Mouse (Mus musculus): ENCODE measurements at regions not wholly inside any gene's neighbourhood (a gene's known extent, or its start where the extent isn't known, plus 50 kb on each side); places are given as distances from the start of the nearest gene placed in this dataset.
A peak's percentile ranks its signal among the peaks of the same experiment; 100 is the strongest.

DNA sequence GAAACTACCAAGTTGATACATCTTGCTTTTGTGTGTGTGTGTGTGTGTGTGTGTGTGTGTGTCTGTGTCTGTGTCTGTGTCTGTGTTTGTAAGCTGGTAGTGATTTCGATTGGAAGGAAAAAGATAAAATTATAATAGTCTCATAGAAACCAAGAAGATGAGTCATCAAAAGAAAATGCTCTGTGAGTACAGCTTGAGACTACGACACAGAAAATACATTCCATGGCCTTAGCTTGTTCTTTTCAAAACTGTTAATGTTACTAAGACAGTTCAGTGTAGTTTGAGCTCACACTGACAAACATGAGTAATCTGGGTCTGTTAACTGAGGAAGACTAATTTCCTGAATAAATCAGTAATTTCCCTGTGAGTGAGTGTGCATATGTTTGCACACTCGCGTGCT, 239.8 kb downstream of the Ptprc start:
- intact Hi-C loops (cut with DNase I), result no loop called here
- DNase-seq (ENCODE audit: low spot score in 2 of 2), result no peak

DNA sequence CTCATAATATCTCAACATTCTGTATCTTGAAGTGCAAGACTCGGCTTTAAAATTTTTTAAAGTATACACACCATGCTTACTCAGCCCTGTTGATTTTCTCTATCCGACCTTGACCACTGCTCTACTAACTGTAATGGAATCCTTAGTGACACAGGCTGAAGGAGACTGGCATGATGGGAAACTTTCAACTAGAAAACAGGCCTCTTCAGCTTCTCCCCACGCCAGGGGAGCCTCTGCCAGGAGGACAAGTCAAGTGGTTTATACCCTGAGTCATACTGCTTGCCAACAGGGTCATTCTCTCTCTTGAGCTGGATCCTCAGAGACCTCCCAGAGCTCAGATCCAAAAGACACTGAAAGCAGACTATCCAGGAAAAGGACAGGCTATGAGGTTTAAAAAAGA, 245.7 kb downstream of the Ptprc start:
- no peak for DNase-seq (ENCODE audit: low spot score in 2 of 2)
- intact Hi-C loops (cut with DNase I), result no loop called here

DNA sequence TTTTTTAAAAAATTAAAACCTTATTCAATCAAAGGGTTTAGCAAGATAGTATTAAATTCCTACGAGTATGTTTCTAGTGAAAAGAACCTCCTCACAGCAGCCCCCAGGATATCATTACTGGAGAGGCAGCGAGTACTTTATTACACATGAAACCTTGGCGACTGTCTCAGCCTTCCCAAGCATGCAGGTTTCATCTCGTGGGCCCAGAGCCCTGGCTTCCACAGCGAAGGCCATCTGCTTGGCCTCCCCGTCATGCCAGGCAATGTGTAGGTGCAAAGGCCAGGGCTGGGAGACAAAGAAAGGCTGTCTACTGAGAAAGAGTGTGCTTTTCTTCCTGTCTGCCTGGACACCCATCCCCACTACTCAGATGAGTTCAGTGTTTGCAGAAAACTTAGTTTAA, 247.0 kb downstream of the Ptprc start:
- intact Hi-C loops (cut with DNase I), result no loop called here

DNA sequence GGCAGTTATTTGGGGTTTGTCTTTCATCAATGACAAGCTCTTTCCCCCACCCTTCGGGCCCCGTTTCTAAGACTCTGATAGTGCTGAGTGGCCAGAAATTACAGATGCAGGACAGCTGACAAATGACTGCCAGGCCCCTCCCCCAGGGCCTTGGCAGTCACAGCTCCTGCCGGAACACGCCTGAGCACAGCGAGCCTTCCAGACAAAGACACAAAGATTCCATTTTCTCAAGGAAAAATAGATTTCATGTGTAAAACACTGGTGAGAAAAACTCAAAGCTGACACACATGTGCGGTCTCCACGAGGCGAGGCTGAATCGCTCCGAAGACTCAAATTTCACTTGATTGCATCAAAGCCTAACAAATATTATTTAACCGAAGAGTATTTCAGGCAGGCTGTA, 247.6 kb downstream of the Ptprc start:
- intact Hi-C loops (cut with DNase I), result no loop called here
- no peak for DNase-seq (ENCODE audit: low spot score in 2 of 2)

More for the DNA sequence above, 247.0 kb downstream of the Ptprc start:
- DNase-seq (ENCODE audit: low spot score in 2 of 2), result no peak

DNA sequence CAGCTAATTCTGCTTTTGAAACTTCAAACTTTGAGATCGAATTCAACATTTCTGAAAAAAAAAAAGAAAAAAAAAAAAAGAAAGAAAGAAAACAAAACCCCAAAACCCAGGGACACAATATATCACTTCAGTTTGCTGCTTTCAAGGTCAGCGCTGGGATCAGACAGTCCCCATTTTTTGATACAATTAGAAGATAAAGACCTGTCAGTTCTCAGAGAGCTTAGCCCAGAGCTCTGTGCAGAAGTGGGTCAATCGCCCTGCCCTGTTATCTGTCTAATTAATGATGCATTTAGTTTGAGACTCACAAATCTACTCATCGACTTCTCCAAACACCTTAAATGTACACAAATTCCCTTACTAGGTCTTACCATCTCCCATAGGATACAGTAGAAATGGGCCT, 249.2 kb downstream of the Ptprc start:
- DNase-seq (ENCODE audit: low spot score in 2 of 2), result no peak
- intact Hi-C loops (cut with DNase I), result no loop called here

DNA sequence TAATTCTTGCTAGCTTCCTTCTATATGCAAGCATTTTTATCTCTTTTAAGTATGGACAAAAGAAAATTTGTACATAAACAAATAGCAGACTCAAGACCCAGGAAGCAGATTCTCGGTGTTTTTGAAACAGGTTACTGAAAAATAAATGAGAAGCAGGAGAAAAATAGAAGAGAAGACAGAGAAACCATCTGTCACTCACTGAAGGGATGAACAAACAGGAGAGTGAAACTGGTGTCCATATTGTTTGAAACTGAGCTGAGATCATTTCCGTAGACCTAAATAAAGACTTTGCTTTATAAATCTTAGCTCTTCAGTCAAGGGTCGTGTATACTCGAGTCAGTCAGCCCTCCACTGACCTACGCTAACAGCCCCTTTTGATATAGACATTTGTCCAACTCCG, 251.4 kb downstream of the Ptprc start:
- DNase-seq (ENCODE audit: low spot score in 2 of 2), result no peak
- intact Hi-C loops (cut with DNase I), result no loop called here

DNA sequence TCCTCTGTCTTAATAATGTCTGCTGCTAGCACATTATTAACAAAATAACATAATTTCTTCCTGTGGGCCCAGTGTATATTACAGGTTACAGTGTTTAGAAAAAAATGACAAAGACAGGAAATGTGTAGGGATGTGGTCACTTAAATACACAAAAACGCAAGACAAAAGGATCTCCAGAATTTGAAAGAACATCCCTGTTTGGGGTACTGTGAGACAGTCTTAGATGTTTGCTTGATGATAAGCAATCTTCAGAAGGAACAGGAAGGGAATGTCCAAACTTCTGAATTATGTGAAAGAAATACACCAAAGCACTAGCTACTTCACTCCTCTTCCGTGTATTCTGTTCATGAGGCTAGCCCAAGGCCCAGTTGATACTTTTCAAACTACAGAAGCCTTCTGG, 251.8 kb downstream of the Ptprc start:
- intact Hi-C loops (cut with DNase I), result no loop called here
- no peak for DNase-seq (ENCODE audit: low spot score in 2 of 2)

DNA sequence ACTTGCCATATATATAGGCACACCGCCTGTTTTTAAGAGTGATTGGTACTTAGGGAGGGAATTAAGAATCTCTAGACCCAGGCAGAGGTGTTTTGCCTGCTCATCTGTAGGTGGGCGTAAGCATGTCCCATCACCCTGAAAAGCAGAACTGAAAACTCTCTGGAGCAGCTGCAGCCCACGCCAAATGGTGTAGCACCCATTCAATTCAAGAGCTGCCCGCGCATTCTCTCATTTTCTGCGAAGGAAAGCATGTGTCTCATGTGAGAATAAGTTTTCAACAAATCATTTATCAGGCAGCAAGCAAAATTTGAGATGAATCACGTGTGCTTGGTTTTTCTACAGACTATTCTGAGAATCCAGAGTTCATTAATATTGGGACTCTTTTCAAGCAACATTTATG, 252.7 kb downstream of the Ptprc start:
- DNase-seq (ENCODE audit: low spot score in 2 of 2), result peak; percentile 51 to 65

DNA sequence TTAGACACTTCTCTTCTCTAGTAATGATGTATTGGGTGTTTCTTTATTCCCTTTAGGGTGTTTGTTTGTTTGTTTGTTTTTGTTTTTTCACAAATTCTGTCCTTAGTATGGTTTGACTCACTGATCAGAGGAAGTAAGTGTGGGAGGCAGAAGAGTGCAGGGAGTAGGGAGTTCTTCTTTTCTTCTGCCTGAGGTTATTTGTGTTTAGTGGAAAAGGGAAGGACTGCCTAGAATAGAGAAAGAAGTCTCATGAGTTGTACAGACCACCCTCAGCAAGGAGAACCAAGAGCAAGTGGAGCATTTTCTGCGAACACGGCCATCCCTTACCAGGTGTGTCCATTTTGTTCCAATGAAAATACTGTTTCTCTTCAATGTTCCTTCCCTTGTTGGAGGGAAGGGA, 253.9 kb downstream of the Ptprc start:
- no peak for DNase-seq (ENCODE audit: low spot score in 2 of 2)
- intact Hi-C loops (cut with DNase I), result no loop called here

More for the DNA sequence above, 252.7 kb downstream of the Ptprc start:
- intact Hi-C loops (cut with DNase I), result no loop called here

DNA sequence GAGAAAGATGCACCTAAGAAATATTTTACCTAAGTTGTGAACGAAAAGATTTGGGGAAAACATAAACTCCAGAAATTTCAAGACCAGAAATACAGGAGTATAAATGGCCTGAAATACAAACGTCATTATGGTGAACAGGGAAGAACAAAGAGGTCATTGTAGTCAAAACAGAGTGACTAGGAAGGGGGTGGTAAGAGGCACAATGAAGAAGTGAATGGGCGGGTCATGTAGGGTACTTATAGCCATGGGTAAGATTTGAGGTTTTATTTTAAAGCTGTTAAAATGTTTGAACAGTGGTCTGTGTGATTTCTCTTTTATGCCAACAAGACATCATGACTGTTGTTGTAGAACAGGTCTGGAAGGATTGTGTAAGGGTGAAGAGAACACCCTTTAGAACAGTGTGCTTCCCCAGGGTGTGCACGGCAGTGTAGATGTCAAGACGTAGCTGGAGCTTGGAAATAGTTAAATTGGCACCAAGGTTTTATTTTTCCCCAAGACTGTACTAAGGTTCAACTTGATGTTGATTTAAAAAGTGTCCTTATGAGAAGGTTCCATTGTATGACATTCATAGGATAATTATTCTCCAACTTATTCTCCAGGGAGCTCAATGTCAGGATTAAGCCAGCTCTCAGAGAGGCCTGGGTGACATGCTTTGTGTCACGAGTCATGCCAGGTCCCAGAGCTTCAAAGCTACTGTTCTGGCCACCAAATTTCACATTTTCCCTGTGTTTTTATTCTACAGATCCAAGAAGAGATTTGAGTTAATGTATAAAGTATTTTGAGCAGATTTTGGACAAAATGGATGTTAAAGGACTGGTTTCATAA, 255.6 kb downstream of the Ptprc start:
- intact Hi-C loops (cut with DNase I), result no loop called here
- DNase-seq (ENCODE audit: low spot score in 2 of 2), result no peak

DNA sequence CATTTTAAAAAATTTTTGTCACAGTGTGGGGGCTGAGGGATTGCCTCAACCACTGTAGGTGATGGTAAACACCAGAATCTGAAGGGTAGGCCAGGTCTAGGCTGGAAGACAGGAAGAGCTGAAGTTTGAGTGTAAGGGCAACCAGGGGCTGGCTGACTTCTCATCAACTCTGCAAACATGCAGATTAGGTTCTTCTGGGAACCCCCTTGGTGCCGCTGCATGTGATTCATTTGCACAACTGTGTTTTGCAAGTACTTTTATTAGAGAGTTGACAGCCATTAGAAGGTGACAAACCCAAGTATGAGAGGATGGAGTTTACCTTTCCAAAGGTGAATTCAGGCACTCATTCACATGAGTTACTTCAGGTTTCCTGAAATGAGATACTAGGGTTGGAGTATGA, 258.1 kb downstream of the Ptprc start:
- no peak for DNase-seq (ENCODE audit: low spot score in 2 of 2)
- intact Hi-C loops (cut with DNase I), result no loop called here

DNA sequence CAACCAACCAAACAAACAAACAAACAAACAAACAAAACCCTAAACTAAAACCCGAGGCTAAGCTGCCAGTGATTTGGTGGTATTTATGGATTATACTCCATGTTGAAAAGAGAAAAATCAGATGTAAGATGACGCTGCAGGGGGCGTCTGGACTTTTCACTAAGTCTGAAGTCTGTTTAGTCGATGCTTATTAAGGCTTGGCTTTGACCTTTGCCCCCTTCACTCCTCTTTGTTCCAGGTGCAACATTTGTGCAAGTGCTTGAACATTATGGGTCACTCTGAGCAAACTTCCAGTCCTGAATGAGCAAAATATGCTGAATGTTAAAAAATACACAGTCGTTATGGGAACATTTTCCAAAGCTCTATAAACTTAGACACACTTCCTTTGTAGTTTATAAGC, 268.6 kb downstream of the Ptprc start:
- DNase-seq (ENCODE audit: low spot score in 2 of 2), result no peak
- intact Hi-C loops (cut with DNase I), result no loop called here

DNA sequence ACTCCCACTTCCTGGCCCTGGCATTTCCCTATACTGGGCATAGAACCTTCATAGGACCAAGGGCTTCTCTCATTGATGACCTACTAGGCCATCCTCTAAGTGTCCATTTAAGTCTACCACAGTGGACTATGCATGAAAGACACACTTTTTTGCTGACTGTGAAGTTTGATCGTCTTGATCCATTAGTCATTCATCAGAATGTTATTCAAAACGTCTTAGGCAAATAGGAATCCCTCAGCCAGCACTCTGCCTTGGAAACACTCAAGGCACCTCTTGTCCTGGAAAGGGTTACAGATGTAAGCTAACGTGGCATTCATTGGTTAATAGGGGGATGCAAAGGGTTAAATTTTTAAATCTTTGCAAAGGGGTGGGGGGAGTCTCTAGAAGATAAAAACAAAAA, 269.0 kb downstream of the Ptprc start:
- intact Hi-C loops (cut with DNase I), result no loop called here
- no peak for DNase-seq (ENCODE audit: low spot score in 2 of 2)

DNA sequence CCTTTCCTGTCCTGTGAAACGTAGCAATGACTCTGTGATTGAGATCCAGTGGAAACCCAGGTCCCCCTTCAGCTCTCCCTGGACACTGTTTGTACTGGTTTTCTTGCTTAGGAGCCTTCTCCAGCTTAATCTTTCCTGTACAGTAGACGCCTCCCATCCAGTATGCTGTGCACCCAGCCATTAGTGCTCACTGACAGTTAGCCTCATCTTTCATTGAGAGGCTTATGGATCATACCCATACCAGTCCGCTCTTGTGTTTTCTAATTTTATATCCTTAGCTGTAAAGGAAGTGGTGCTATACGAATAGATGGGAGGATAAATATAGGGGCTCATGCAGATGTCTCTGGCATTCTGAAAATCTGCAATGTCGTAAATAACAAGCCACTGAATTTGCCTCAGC, 269.9 kb downstream of the Ptprc start:
- DNase-seq (ENCODE audit: low spot score in 2 of 2), result no peak
- intact Hi-C loops (cut with DNase I), result no loop called here

DNA sequence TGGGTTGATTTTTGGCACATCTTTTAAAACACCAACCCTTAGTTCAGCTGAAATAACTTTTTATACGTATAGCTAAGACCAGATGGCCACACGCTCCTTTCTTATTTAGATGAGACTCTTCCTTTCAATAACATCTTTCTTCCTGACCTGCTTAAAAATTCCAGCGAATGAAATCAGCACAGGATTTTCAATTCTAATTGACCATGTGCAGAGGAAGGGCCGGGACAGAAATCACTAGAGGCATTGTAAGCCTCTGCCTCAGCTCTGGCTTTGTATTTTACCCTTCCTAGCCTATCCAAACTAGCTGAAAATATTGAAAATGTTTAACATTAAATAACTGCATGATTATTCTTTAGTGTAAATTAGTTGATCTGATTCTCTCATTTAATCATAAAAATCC, 272.2 kb downstream of the Ptprc start:
- intact Hi-C loops (cut with DNase I), result loop anchor here (5.0 kb wide), 1 partner anchor 64 kb away; no protein-coding TSS in a partner anchor
- DNase-seq (ENCODE audit: low spot score in 2 of 2), result no peak

DNA sequence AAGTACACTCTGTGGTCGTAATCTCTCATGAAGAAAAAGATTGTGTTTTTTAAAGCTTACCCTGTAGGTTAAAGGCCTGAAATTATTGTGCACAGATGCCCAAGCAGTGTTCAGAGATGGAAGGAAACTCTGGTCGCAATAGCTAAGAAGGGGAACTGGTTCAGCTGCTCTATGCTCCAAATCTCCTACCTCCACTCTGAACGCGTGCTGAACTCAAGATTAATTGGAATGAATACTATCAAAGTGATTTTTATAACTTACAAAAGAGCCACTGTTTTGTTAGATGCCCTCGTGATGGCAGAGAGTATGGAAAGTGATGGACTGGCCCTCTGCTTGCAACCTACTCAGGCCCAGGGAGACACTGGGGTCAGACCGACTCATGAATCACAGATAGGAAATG, 272.6 kb downstream of the Ptprc start:
- DNase-seq (ENCODE audit: low spot score in 2 of 2), result no peak
- intact Hi-C loops (cut with DNase I), result loop anchor here (5.0 kb wide), 1 partner anchor 64 kb away; no protein-coding TSS in a partner anchor

DNA sequence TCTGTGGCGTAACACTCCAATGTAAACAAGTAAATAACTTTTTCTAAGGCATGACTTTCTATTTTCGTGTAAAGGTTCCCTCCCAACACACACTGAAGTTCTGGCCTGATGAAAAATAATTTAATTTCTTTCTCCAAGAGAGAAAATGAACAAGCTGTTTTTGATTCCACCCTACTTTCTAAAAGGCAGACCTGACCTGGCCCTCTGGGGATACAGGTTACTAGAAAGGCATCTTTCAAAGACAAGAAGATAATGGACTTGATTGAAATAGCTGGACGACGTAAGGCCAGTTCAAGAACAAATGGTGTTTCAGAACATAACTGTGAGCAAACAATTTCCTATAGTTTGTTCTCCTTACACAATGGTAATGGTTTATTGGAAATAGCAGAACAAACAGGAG, 273.5 kb downstream of the Ptprc start:
- no peak for DNase-seq (ENCODE audit: low spot score in 2 of 2)
- intact Hi-C loops (cut with DNase I), result loop anchor here (5.0 kb wide), 1 partner anchor 65 kb away; no protein-coding TSS in a partner anchor

DNA sequence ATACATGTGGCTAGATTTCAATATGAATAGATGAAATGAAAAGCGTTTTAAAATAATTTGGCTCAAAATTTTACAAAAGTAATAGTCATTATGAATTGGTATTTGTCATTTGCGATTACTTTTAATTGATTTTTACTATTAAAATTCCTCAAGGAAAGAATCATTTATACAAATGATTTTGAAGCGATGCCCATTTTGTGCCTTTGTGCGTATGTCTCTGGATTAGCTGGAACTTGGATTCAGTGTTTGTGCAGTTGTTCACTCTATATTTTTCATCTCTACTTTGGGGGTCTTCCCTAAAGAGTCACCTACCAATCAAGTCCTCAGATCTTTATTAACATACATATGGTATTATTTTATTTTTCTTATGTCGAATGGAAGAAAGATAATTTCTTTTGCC, 274.3 kb downstream of the Ptprc start:
- intact Hi-C loops (cut with DNase I), result loop anchor here (5.0 kb wide), 1 partner anchor 66 kb away; no protein-coding TSS in a partner anchor

DNA sequence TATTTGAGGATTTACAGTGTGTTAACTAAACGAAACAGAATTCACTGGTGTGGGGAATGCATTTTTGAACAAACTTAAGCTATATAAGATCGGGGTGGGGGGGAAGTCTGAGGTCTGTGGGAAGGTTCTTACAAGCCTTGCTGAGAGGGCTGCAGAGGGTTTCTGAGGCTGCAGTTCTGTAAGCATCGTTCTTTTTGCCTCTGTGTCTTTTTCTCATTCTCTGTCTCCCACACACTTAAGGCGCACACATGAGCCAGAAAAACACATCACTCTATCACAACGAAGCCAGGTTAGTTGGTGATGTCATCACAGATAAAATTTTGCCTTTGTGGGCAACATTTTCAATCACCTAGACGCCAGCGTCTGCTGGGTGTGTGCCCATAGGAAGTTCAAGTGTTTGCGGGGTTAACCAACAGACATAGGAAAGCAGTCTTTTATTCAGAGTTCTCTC, 274.9 kb downstream of the Ptprc start:
- peak; percentile 54 to 61 for DNase-seq (ENCODE audit: low spot score in 2 of 2)
- intact Hi-C loops (cut with DNase I), result loop anchor here (5.0 kb wide), 1 partner anchor 67 kb away; no protein-coding TSS in a partner anchor

More for the DNA sequence above, 274.3 kb downstream of the Ptprc start:
- DNase-seq (ENCODE audit: low spot score in 2 of 2), result no peak

DNA sequence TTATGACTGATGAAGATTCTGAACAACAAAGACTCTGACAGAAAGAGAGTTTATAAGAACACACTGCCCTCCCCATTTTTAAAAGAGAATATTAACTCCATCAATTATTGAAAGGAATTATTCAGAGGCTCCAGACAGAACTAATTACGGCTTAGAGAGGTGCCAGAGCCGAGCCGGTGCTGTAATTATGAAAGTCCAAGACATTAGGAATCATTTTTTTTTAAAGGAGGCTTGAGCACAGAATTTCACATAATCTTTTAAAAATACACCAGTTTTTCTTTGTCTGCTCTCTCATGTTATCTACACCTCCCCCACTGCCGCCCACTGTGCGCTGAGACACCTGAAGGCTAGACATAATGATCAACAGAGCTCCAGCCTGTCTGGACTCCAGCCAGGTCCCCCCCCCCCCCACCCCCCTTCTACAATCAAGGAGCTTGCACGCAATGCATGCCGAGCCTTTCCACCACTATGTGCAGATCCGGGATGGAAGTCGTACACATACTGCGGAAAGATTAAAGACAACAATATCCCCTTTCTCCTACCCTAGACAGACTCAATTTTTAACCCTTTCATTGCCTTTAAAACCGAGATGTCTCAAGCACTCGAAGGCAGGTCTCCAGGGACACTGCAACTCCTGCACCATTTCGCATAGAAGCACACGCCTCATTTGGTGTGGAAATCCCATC, 275.4 kb downstream of the Ptprc start:
- intact Hi-C loops (cut with DNase I), result loop anchor here (2.0 to 10.0 kb wide), 4 partner anchors 67 to 565 kb away; no protein-coding TSS in a partner anchor
- DNase-seq (ENCODE audit: low spot score in 2 of 2), result peak; percentile 39 to 54

DNA sequence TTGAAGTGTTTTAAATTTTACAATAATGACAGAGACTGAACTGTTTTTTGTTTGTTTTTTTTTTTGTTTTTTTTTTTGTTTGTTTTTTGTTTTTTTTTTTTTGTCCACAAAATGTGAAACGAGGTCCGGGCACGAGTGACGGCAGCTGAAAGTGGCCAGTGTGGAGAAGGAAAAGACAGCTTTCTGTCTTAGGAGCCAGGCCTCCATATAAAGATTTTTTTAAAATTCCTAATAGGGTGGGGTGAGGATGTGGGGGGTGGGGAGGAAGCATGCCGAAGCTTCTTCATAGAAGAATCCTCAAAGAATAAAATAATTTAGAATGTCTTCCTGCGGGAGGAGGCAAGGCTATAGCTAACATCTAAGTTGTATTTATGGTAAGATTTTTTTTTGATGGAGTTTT, 276.2 kb downstream of the Ptprc start:
- DNase-seq (ENCODE audit: low spot score in 2 of 2), result no peak
- intact Hi-C loops (cut with DNase I), result loop anchor here (2.0 to 10.0 kb wide), 3 partner anchors 145 to 565 kb away; no protein-coding TSS in a partner anchor

Data from left cerebral cortex, postnatal 36 days (tissue).